Mouse (Mus musculus) CH12.LX (cell line): ENCODE data around the gene Psmd9. TPM values are rescaled to one million over a fixed set of nuclear protein-coding genes. Genes with fewer than 3 reads are reported as not detected.

ENCODE experiments used
- DNase-seq: peaks from one replicate; pipeline ENCODE4 v3.0.0-alpha.2; 2013; ENCODE audit errors: extremely low read depth
- H3K27ac ChIP-seq: 2 replicates; pipeline ENCODE4 v1.5.1; 2012; ENCODE audit warnings: low read depth, mild to moderate bottlenecking, control low read depth, moderate library complexity; ENCODE audit not compliant: insufficient read depth
- H3K27me3 ChIP-seq: replicated peaks from 2 replicates; pipeline ENCODE3; 2012; ENCODE audit warnings: inconsistent platforms
- H3K36me3 ChIP-seq, 2 experiments: replicated peaks in 1 of 2; 2 replicates each; pipeline versions ENCODE3 to v1.6.1; 2012; ENCODE audit warnings: inconsistent platforms in 1 of 2, low read length in 1 of 2, mild to moderate bottlenecking in 1 of 2, mixed read lengths in 1 of 2, moderate library complexity in 1 of 2; ENCODE audit not compliant: control insufficient read depth in 1 of 2, insufficient read depth in 1 of 2
- H3K4me1 ChIP-seq, 2 experiments: 2 replicates each; pipeline ENCODE4 v1.6.1; 2012; ENCODE audit warnings: inconsistent platforms in 1 of 2, moderate library complexity in 1 of 2; ENCODE audit not compliant: insufficient read depth in 2 of 2, control insufficient read depth in 1 of 2
- H3K4me2 ChIP-seq: 2 replicates; pipeline ENCODE4 v1.6.1; 2012; ENCODE audit warnings: low read depth, mild to moderate bottlenecking, control low read depth; ENCODE audit not compliant: poor library complexity, insufficient read depth, severe bottlenecking
- H3K4me3 ChIP-seq, 3 experiments: fragments of 150-350 bp in 1 of 3; sonication (generic) in 1 of 3; replicated peaks in 1 of 3; 2 replicates each; pipeline versions ENCODE3 to v1.5.1; 2011 to 2012; ENCODE audit warnings: low read depth in 2 of 3, low read length in 2 of 3, mild to moderate bottlenecking in 2 of 3, moderate library complexity in 2 of 3, control low read depth in 1 of 3, improper control_type of control experiment in 1 of 3, inconsistent platforms in 1 of 3, mixed read lengths in 1 of 3; ENCODE audit not compliant: poor library complexity in 1 of 3
- H3K79me2 ChIP-seq: replicated peaks from 2 replicates; pipeline ENCODE4 v1.6.1; 2012; ENCODE audit warnings: mild to moderate bottlenecking, moderate library complexity; ENCODE audit not compliant: control insufficient read depth, poor library complexity, insufficient read depth, severe bottlenecking; ENCODE audit errors: extremely low read depth
- H3K9ac ChIP-seq: 2 replicates; pipeline ENCODE4 v1.6.1; 2012; ENCODE audit warnings: low read depth, mild to moderate bottlenecking, control low read depth, moderate library complexity; ENCODE audit not compliant: insufficient read depth
- H3K9me3 ChIP-seq: replicated peaks from 2 replicates; pipeline ENCODE3; 2012; ENCODE audit warnings: low read length, inconsistent platforms, mixed read lengths
- BHLHE40 ChIP-seq: IDR thresholded peaks from 2 replicates; pipeline ENCODE4 v1.6.1; 2011; ENCODE audit warnings: mild to moderate bottlenecking, low read depth, low read length, improper control_type of control experiment
- CHD1 ChIP-seq: IDR thresholded peaks from 2 replicates; pipeline ENCODE4 v1.6.1; 2012; ENCODE audit warnings: low read depth, low read length, improper control_type of control experiment, inconsistent platforms
- CHD2 ChIP-seq: IDR thresholded peaks from 2 replicates; pipeline ENCODE4 v1.6.1; 2011; ENCODE audit warnings: low read length, improper control_type of control experiment
- CTCF ChIP-seq, 2 experiments: IDR thresholded peaks in 1 of 2; conservative IDR thresholded peaks in 1 of 2; 2 replicates each; pipeline ENCODE4 v1.5.1; 2011 to 2012; ENCODE audit warnings: low read depth in 2 of 2, low read length in 2 of 2, improper control_type of control experiment in 1 of 2, inconsistent platforms in 1 of 2, mild to moderate bottlenecking in 1 of 2, moderate library complexity in 1 of 2
- E2F4 ChIP-seq: IDR thresholded peaks from 2 replicates; pipeline ENCODE4 v1.6.1; 2011; ENCODE audit warnings: low read depth, low read length, improper control_type of control experiment; ENCODE audit not compliant: insufficient replicate concordance
- ELF1 ChIP-seq: IDR thresholded peaks from 2 replicates; pipeline ENCODE4 v1.6.1; 2014; ENCODE audit warnings: low read depth, mild to moderate bottlenecking, inconsistent platforms, low read length, improper control_type of control experiment
- EP300 ChIP-seq: IDR thresholded peaks from 2 replicates; pipeline ENCODE4 v1.6.1; 2011; ENCODE audit warnings: low read length, improper control_type of control experiment
- ETS1 ChIP-seq: conservative IDR thresholded peaks from 2 replicates; pipeline ENCODE4 v1.6.1; 2012; ENCODE audit warnings: low read depth, mild to moderate bottlenecking, inconsistent platforms, low read length, improper control_type of control experiment, moderate library complexity
- GABPA ChIP-seq: IDR thresholded peaks from 2 replicates; pipeline ENCODE4 v1.6.1; 2012; ENCODE audit warnings: low read depth, low read length, improper control_type of control experiment, inconsistent platforms; ENCODE audit not compliant: insufficient replicate concordance
- HCFC1 ChIP-seq: IDR thresholded peaks from 2 replicates; pipeline ENCODE4 v1.6.1; 2012; ENCODE audit warnings: low read depth, mild to moderate bottlenecking, inconsistent platforms, low read length, improper control_type of control experiment
- IRF4 ChIP-seq: IDR thresholded peaks from 2 replicates; pipeline ENCODE4 v1.6.1; 2014; ENCODE audit warnings: low read depth, mild to moderate bottlenecking, inconsistent platforms, low read length, improper control_type of control experiment
- JUN ChIP-seq: IDR thresholded peaks from 2 replicates; pipeline ENCODE4 v1.6.1; 2011; ENCODE audit warnings: low read depth, mild to moderate bottlenecking, low read length, improper control_type of control experiment, moderate library complexity; ENCODE audit not compliant: insufficient read depth
- JUND ChIP-seq: conservative IDR thresholded peaks from 2 replicates; pipeline ENCODE4 v1.6.1; 2011; ENCODE audit warnings: low read depth, low read length, improper control_type of control experiment
- KAT2A ChIP-seq: IDR thresholded peaks from 2 replicates; pipeline ENCODE4 v1.6.1; 2012; ENCODE audit warnings: low read length, improper control_type of control experiment, inconsistent platforms; ENCODE audit not compliant: insufficient replicate concordance
- MAFK ChIP-seq: IDR thresholded peaks from 2 replicates; pipeline ENCODE4 v1.6.1; 2011; ENCODE audit warnings: low read length, improper control_type of control experiment; ENCODE audit not compliant: insufficient replicate concordance
- MAX ChIP-seq: IDR thresholded peaks from 2 replicates; pipeline ENCODE4 v1.6.1; 2011; ENCODE audit warnings: low read length, improper control_type of control experiment
- MAZ ChIP-seq: IDR thresholded peaks from 2 replicates; pipeline ENCODE4 v1.6.1; 2012; ENCODE audit warnings: low read depth, mild to moderate bottlenecking, inconsistent platforms, low read length, improper control_type of control experiment, moderate library complexity
- MEF2A ChIP-seq: IDR thresholded peaks from 2 replicates; pipeline ENCODE4 v1.6.1; 2014; ENCODE audit warnings: low read depth, mild to moderate bottlenecking, inconsistent platforms, low read length, improper control_type of control experiment, borderline replicate concordance
- MXI1 ChIP-seq: IDR thresholded peaks from 2 replicates; pipeline ENCODE4 v1.6.1; 2011; ENCODE audit warnings: mild to moderate bottlenecking, low read depth, low read length, improper control_type of control experiment
- MYC ChIP-seq: IDR thresholded peaks from 2 replicates; pipeline ENCODE4 v1.6.1; 2011; ENCODE audit warnings: low read depth, mild to moderate bottlenecking, improper control_type of control experiment, low read length
- NELFE ChIP-seq: IDR thresholded peaks from 2 replicates; pipeline ENCODE4 v1.6.1; 2011; ENCODE audit warnings: low read depth, low read length, improper control_type of control experiment
- NRF1 ChIP-seq: IDR thresholded peaks from 2 replicates; pipeline ENCODE4 v1.6.1; 2014; ENCODE audit warnings: low read depth, mild to moderate bottlenecking, inconsistent platforms, low read length, improper control_type of control experiment, moderate library complexity
- PAX5 ChIP-seq: IDR thresholded peaks from 2 replicates; pipeline ENCODE4 v1.6.1; 2012; ENCODE audit warnings: low read length, inconsistent platforms, mixed read lengths
- POLR2A ChIP-seq: IDR thresholded peaks from 2 replicates; pipeline ENCODE4 v1.6.1; 2011; ENCODE audit warnings: low read depth, mild to moderate bottlenecking, improper control_type of control experiment, low read length
- POLR2AphosphoS2 ChIP-seq: IDR thresholded peaks from 2 replicates; pipeline ENCODE4 v1.6.1; 2011; ENCODE audit warnings: low read depth, low read length, improper control_type of control experiment
- RAD21 ChIP-seq: IDR thresholded peaks from 2 replicates; pipeline ENCODE4 v1.6.1; 2011; ENCODE audit warnings: low read depth, mild to moderate bottlenecking, low read length, improper control_type of control experiment, moderate library complexity
- RCOR1 ChIP-seq: conservative IDR thresholded peaks from 2 replicates; pipeline ENCODE4 v1.6.1; 2012; ENCODE audit warnings: low read depth, mild to moderate bottlenecking, inconsistent platforms, low read length, improper control_type of control experiment
- SIN3A ChIP-seq: IDR thresholded peaks from 2 replicates; pipeline ENCODE4 v1.6.1; 2012; ENCODE audit warnings: low read length, improper control_type of control experiment, inconsistent platforms
- SMC3 ChIP-seq: IDR thresholded peaks from 2 replicates; pipeline ENCODE4 v1.6.1; 2011; ENCODE audit warnings: low read depth, low read length, improper control_type of control experiment
- TBP ChIP-seq: conservative IDR thresholded peaks from 2 replicates; pipeline ENCODE4 v1.6.1; 2011; ENCODE audit warnings: low read depth, low read length, improper control_type of control experiment
- TCF12 ChIP-seq: IDR thresholded peaks from 2 replicates; pipeline ENCODE4 v1.6.1; 2014; ENCODE audit warnings: low read depth, mild to moderate bottlenecking, inconsistent platforms, low read length, improper control_type of control experiment
- UBTF ChIP-seq: IDR thresholded peaks from 2 replicates; pipeline ENCODE4 v1.6.1; 2012; ENCODE audit warnings: low read depth, mild to moderate bottlenecking, inconsistent platforms, low read length, improper control_type of control experiment, moderate library complexity
- USF1 ChIP-seq: IDR thresholded peaks from 2 replicates; pipeline ENCODE4 v1.6.1; 2014; ENCODE audit warnings: low read depth, mild to moderate bottlenecking, inconsistent platforms, low read length, improper control_type of control experiment
- USF2 ChIP-seq: conservative IDR thresholded peaks from 2 replicates; pipeline ENCODE4 v1.6.1; 2011; ENCODE audit warnings: low read depth, low read length, improper control_type of control experiment
- ZC3H11A ChIP-seq: IDR thresholded peaks from 2 replicates; pipeline ENCODE4 v1.6.1; 2012; ENCODE audit warnings: low read depth, mild to moderate bottlenecking, inconsistent platforms, low read length, improper control_type of control experiment
- ZKSCAN1 ChIP-seq: IDR thresholded peaks from 2 replicates; pipeline ENCODE4 v1.6.1; 2012; ENCODE audit warnings: low read depth, inconsistent platforms, low read length, improper control_type of control experiment, borderline replicate concordance
- ZMIZ1 ChIP-seq: IDR thresholded peaks from 2 replicates; pipeline ENCODE4 v1.6.1; 2012; ENCODE audit warnings: low read depth, mild to moderate bottlenecking, inconsistent platforms, low read length, improper control_type of control experiment
- ZNF384 ChIP-seq: IDR thresholded peaks from 2 replicates; pipeline ENCODE4 v1.6.1; 2012; ENCODE audit warnings: low read depth, low read length, improper control_type of control experiment, inconsistent platforms
- dilution Hi-C: fragments of 300-500 bp; cut with MboI; formaldehyde crosslinking; loops from 2 replicates; pipeline ENCODE4 v1.14.3; 2020; ENCODE audit warnings: low sequenced_read_pairs; ENCODE audit not compliant: extremely low pct_unique_long_range_greater_than_20kb, extremely low pct_ligation_motif_present
- in situ Hi-C: fragments of 300-500 bp; cut with MboI; formaldehyde crosslinking; loops from 3 replicates; pipeline ENCODE4 v1.14.3; 2019; ENCODE audit warnings: low sequenced_read_pairs, low pct_ligation_motif_present, low pct_unique_long_range_greater_than_20kb, mixed read lengths
- polyA plus RNA-seq: library from polyadenylated mRNA; unstranded; fragments of >175 nt; gene quantifications from 2 replicates; pipeline ENCODE4 v1.2.1, GENCODE M21; 2012; ENCODE audit warnings: low read depth; ENCODE audit not compliant: insufficient read length
- total RNA-seq, 2 experiments: library from RNA; depleted of rRNA; stranded (reverse); fragments of 300-350 nt in 1 of 2; fragments of >200 nt in 1 of 2; gene quantifications; 2 replicates each; pipeline ENCODE4 v1.2.3; 2012 to 2014

Gene Psmd9
- total and polyA plus RNA-seq, 3 experiments, result 30.8 to 38.0 (median 35.5) TPM

DNA sequence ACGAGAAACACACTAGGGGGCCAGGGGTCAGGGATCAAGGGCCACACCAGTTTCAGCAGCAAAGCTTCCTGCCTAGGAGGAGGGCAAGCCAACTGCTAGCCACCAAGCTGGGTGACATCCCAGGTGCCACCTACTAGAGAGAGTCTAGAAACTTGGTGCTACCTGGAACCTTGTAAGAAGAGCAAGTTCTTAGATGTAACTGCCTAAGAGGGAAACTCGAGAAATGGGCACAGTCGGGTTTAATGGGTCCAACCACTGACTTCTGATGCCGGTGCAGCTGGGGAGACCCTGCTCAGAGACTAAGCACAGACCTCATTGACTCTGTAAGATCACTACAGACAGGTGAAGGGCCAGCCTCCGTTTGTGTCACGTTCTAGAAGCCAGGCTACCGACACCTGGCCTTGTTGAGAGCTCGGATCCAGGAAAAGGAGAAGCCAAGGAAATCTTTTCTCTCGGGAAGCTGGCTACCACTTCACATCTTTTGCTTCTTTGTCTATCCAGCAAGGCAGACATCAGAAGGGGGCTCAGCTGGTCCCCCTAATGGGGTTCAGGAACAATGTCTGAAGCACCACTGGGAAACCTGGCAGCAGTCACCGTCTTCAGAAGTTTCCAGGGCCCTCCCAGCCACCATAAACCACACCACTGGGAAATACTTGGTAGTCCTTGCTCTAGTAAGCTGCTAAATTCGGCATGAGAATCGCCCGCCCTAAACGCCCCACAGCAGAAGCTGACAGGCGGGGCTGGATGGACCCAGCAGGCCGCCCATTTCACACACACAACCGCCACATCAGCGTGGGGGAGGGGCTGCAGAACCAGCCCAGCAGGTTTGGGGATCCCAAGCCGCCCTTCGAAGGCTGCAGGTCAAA is 31.9 kb upstream of the Psmd9 start:
- Histone ChIP-seq H3K27ac (peak overlapping the region; percentile 99), H3K4me1 (peaks cover 10 to 53% of the 10 kb centered on the region in 2 experiments), H3K36me3 (peaks cover 25 to 51% of the 10 kb centered on the region in 2 experiments), H3K79me2 (peaks cover 36% of the 10 kb centered on the region), H3K27me3 (no peaks in the 10 kb centered on the region), H3K9me3 (no peaks in the 10 kb centered on the region), H3K9ac (peak overlapping the region; percentile 100), H3K4me3 (peak overlapping the region; percentile 30 to 86 (median 76)), H3K4me2 (peak overlapping the region; percentile 92)
- dilution Hi-C loops, result no loop called here
- TF ChIP-seq JUND, result no peak
- no peak for TF ChIP-seq MAX
- TF ChIP-seq POLR2A, result 0 out of 2 replicates have a peak, but pooled peaks have one; percentile 14
- 0 out of 2 replicates have a peak, but pooled peaks have one; percentile 13 for TF ChIP-seq MYC
- peak; percentile 78 for TF ChIP-seq SIN3A
- no peak for TF ChIP-seq TBP
- peak; percentile 83 for TF ChIP-seq CHD2
- no peak for TF ChIP-seq ELF1
- TF ChIP-seq NELFE, result 0 out of 2 replicates have a peak, but pooled peaks have one; percentile 19
- no peak for TF ChIP-seq JUN
- no peak for TF ChIP-seq ZMIZ1
- TF ChIP-seq KAT2A, result no peak
- no peak for TF ChIP-seq USF2
- TF ChIP-seq CTCF (conservative IDR thresholded peaks at IDR 0.05 in 1 of 2, IDR thresholded peaks at IDR 0.05 in 1 of 2; ENCODE audit: low read depth in 2 of 2, low read length in 2 of 2), result no peak
- TF ChIP-seq BHLHE40, result no peak
- TF ChIP-seq HCFC1, result no peak
- no peak for TF ChIP-seq POLR2AphosphoS2
- peak; percentile 35; the same call in 1 of the 2 replicates for TF ChIP-seq ETS1
- no peak for TF ChIP-seq EP300
- peak; percentile 70; the same call in 1 of the 2 replicates for TF ChIP-seq MEF2A
- TF ChIP-seq CHD1, result no peak
- no peak for TF ChIP-seq SMC3
- no peak for TF ChIP-seq RCOR1
- no peak for TF ChIP-seq E2F4
- no peak for TF ChIP-seq NRF1
- TF ChIP-seq UBTF, result no peak
- TF ChIP-seq ZKSCAN1, result no peak
- TF ChIP-seq MAZ, result no peak
- no peak for TF ChIP-seq GABPA
- no peak for TF ChIP-seq USF1
- TF ChIP-seq ZC3H11A, result no peak
- TF ChIP-seq ZNF384, result no peak
- TF ChIP-seq MXI1, result peak; percentile 70; the same call in 1 of the 2 replicates
- no peak for TF ChIP-seq TCF12
- TF ChIP-seq MAFK, result peak; percentile 25; the same call in 1 of the 2 replicates
- no peak for TF ChIP-seq RAD21
- peak; percentile 33; the same call in 1 of the 2 replicates for TF ChIP-seq IRF4
- TF ChIP-seq PAX5, result no peak
- DNase-seq, result peak; percentile 72
- in situ Hi-C loops, result no loop called here
